Mouse (Mus musculus) ES-Bruce4 (cell line): ENCODE data around the gene U2surp.

ENCODE experiments used
- CTCF ChIP-seq: IDR thresholded peaks from one replicate; pipeline ENCODE4 v1.8.1; 2011; ENCODE audit warnings: low read depth, low read length
- POLR2A ChIP-seq: IDR thresholded peaks from one replicate; pipeline ENCODE4 v1.8.1; 2011; ENCODE audit warnings: low read length; ENCODE audit not compliant: insufficient read depth

- no peak for TF ChIP-seq CTCF
- no peak for TF ChIP-seq POLR2A
Measured at GRCm38 (mm10) chr9:95488861-95489260, 22.9 kb downstream of the U2surp start.
